Mouse (Mus musculus) frontal cortex, postnatal 10 days (tissue): ENCODE results near the gene Tmem176b.
"Not testable (repeated sequence)": the region's sequence is repeated elsewhere in the genome, so short reads cannot be mapped to it uniquely, and the experiment has no call there.

Source experiments
- DNase-seq, 2 experiments: peaks; one replicate each; pipeline ENCODE4 v3.0.0; 2022; ENCODE audit warnings: low spot score in 2 of 2, mixed read lengths in 1 of 2

The Tmem176b gene

GRCm38 (mm10) chr6:48842111-48842842 is 981 bp upstream of the Tmem176b start:
- DNase-seq = no peak

DNA sequence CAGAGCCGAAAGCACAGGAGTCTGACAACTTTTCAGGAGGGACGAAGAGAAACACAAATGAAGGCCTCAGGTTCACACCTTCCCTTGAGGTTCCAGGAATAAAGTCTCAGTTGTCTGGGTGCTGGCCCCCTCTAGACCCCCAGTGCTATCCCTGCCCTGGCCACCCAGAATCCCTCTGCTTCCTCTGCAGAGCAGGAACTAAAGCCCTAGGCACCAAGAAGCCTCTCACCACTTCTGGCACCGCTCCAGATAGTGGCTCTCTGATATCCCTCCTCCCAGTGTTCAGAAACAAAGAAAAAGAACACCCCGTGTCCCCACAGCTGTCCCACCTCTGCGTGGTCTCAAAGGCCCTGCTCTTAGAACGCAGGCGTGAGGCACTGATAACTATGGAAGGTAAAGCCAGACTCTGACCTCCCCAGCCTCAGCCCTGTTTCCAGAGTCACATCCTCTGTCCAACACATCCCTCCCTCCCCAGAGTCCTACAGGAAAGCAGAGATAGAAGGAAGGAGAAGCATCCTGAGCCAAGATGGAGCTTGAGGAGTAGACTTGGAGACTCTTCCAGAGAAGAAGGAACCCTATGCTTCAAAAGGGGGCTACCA is 826 bp downstream of the Tmem176b start, which contains the start of gene Tmem176a:
Tmem176a (plus strand) TSS at position 549 of the 599 bp plus-strand sequence.
- DNase-seq = peak in 1 of 2 experiments; percentile 22

DNA sequence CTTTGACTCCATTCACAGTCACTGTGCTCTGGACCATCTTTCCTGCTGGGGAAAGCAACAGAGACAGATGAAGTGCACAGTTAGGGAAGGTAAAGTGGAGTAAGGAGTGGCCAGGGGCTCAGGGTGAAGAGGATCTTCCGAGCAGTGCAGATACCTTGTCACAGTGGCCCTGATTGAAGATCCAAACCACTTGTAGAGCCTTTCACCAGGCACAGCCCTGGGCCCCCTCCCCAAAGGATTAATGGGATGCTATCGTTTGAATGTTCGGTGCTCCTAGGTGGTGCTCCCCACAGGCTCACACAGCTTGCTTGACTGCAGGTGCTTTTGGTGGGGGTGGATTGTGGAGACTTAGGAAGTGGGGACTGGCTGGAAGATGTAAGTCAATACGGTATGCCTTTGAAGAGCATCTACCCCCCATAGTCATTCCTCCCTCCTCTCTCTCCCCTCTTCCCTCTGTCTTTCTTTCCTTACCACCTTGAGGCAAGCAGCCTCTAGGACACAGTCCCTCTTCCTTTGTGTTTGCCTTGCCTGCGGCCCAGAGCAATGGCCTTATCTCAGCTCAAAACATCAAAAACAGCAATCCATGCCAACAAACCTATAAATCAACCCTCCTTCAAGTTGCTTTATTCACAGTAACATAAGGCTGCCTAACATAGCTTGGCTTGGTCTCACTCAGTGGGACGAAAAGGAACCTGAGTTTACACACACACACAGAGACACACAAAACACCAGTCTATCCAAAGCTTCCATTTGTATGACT is 2.8 kb downstream of the Tmem176b start:
- DNase-seq = no peak

- DNase-seq = no peak
These were observed 3.8 kb downstream of the Tmem176b start for GRCm38 (mm10) chr6:48837516-48837915.

DNA sequence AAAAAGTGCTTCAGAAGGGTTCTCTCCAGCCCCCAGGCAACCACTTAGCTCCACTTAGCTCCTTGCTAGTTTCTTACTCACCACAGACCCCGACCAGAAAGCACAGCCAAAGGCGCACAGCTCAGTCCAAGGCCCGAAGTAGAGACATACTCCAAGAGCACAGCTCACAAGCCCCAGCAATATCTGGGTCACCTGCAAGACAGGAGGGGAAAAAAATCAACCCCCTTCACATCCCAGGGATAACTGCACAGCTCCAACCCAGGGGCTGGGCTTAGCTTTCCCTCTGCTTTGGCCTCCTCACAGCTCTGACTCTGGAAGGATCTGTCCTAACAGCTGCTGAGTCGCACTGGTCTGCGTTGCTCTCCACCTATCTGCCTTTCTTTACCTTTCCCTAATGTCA is 5.2 kb downstream of the Tmem176b start:
- DNase-seq = no peak

DNA sequence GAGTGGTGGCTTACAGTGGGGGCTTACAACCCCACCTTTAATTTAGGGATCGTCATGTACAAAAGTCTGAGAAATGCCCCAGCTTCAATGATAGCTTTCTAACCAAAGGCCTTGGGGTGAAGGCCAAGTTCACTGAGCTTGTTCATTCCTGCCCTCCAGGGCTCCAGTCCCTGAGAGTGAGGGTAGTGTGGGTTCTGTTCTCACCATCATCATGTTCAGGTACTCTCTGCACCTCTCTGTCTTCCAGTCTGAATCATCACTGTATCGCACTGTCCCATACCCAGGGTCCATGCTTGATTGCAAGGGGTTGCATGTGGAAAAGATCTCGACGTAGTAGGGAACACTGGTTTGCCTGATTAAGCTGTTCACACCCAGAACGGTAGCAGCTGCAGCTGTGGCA is 6.1 kb downstream of the Tmem176b start:
- DNase-seq = no peak

GRCm38 (mm10) chr6:48833515-48833914 is 7.8 kb downstream of the Tmem176b start:
- DNase-seq = no peak

DNA sequence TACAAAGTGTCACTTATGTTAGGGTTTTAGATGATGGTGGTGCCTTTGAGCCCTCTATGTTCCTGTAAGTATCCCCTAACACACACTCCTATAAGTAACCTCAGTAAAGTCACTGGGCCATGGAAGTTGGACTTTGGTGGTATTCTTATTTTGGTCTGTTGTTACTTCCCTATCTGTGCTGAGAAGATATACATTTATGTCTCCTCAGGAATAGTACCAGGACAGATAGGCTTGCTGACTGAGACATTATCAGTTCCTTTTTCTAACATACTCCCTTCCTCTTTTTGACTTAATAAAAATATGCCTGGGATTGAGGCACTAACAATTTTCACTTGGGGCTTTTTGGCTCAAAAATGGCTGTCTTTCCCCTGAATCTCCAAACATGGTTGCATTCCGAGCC is 8.9 kb downstream of the Tmem176b start:
- no peak for DNase-seq

DNA sequence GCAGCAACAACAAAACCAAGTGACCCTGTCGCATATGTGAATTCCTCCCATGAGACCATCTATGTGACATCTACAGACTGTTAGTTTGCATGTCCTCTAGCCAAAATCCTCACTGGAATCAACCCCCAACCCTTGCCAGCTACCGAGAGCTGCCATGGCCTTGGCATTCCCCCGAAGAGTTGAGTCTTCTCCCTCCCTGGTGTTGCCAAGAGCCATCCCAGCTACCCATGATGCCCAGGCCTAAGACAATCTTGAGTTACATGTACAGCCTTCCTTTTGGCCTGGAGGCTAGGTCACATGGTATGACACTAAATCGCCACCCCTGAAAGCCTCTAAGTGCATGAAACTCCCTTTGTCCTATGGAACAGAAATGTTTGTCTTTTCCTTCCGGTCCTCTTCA is 10.2 kb downstream of the Tmem176b start:
- DNase-seq = no peak

DNA sequence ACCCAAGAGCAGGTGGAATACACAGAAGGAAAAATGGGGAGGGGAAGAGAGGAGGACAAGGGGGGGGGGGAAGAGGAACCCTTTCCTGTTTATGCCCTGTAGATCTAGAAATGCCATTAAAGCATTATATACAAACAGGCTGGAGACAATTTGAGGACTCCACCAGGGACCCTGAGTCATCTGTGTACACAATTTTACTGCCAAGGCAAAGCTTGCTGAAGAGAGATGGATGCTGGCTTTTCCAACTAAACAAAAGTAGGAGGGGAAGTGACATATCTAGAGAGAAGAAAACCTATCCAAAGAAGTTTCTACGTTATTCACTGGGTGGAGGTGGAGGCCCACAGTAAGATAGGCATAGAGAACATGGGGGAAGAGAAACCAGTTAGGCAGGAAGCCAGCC is 11.1 kb downstream of the Tmem176b start:
- DNase-seq = no peak

DNA sequence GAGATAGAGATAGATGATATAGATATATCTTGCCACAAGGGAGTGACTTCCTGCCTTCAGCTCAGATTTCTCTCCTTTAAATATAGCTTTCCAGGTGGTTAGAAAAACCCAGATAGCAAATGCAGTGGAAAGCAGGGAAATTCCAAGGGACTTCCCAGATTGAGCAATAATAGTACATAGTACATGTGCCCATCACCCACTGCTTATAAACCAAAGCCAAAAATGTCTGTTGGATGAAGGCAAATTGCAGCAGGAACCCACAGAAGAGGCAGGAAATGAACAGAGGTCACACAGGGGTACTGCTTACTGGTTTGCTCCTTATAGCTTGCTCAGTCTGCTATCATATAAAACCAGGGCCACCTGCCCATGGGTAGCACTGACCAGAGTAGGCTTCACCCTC is 11.6 kb downstream of the Tmem176b start:
- no peak for DNase-seq

GRCm38 (mm10) chr6:48828976-48829375 is 12.3 kb downstream of the Tmem176b start:
- DNase-seq = no peak

GRCm38 (mm10) chr6:48825016-48825415 is 16.3 kb downstream of the Tmem176b start:
- DNase-seq = no peak

- DNase-seq = not testable (repeated sequence)
These were observed 19.1 kb downstream of the Tmem176b start for GRCm38 (mm10) chr6:48821991-48822785.

DNA sequence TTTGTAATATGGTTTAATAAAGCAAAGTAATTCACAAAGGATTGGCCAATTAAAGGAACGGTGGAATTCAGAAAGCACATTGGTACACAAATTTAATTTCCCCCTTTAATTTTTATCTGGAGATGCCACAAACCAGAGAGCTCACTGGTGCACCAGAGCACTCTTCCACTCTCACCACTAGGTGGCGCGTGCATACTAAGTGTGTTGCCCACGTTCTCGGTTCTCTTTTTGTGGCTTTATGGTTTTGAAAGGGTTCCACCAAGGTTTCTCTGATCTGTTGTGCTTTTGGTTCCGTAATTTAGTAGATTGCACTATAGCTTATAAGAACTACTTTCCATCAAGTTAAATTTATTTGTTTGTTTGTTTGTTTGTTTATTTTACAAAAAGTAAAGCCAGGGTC is 23.5 kb downstream of the Tmem176b start:
- peak in 1 of 2 experiments; percentile 53 for DNase-seq

GRCm38 (mm10) chr6:48815013-48815412 is 26.3 kb downstream of the Tmem176b start:
- DNase-seq = no peak

DNA sequence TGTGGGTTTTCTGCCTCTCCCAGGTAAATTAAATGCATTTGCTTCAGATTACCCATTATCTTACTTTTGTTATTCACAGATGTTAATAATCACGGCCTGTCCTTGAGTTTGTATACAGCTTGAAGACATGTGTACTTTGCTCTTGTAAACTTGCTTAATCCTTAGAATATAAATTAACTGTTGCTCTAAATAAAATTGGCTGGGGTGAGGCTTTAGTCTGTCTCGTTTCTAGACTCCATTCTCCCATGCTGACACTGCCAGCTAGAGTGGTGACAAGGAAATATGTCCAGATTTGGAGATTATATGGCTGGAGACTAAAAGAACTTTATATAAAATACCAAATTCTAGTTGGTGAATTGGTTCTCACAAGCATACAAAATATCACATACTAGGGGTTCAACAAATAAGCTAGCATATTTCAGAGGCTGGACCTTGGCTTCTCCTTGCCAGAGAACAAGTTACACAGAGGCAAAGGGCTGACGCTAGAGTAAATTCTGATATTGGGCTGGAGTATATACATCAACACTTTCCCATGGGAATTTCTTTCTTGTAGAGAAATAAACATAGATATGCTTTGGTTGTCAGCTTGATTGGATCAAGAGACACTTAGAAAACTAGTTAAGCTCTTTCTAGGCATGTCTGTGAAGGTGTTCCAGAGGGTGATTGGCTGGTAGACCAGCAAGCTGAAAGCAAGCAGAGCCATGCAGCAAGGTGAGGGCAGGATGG is 31.6 kb downstream of the Tmem176b start:
- DNase-seq = no peak

DNA sequence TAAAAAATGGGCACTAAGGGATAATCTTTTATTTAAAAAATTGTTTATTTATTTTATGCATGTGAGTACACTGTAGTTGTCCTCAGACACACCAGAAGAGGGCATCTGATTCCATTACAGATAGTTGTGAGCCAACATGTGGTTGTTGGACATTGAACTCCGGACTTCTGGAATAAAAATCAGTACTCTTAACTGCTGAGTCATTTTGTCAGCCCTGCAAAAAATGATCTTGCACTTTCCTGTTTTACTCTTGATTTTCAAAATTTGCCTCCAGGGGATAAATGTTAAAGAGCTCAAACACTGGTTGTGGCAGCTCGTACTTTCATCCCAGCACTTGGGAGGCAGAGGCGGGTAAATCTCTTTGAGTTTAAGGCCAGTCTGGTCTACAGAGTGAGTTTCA is 34.5 kb downstream of the Tmem176b start:
- no peak for DNase-seq

GRCm38 (mm10) chr6:48804346-48804745 is 37.0 kb downstream of the Tmem176b start:
- DNase-seq = no peak

GRCm38 (mm10) chr6:48803406-48804051 is 37.8 kb downstream of the Tmem176b start:
- DNase-seq = no peak

GRCm38 (mm10) chr6:48801897-48802296 is 39.4 kb downstream of the Tmem176b start:
- DNase-seq = no peak
